Mouse (Mus musculus): ENCODE measurements around the gene Stk24. TPM values are rescaled to one million over a fixed set of nuclear protein-coding genes. Genes with fewer than 3 reads are reported as not detected.

Gene Stk24
- polyA plus RNA-seq, 1 experiment from 2014 or later: 52.9 TPM

- H3K4me2 ChIP-seq: no peak overlapping the region
- H3K9me3 ChIP-seq (replicated peaks): no peaks in the 10 kb centered on the region
- WGBS: 76% methylated on average over 3 of the region's 3 CpGs
- no peaks in the 10 kb centered on the region; the same call in 1 of the 2 replicates for H3K4me1 ChIP-seq (replicated peaks)
- no peaks in the 10 kb centered on the region for H3K27me3 ChIP-seq (replicated peaks)
- H3K27ac ChIP-seq (ENCODE audit: poor library complexity, severe bottlenecking): no peak overlapping the region
- no peak overlapping the region for H3K4me3 ChIP-seq
- no peak overlapping the region for H3K9ac ChIP-seq
- no peak for ATAC-seq (ENCODE audit: insufficient number of reproducible peaks, low FRiP score)
- H3K36me3 ChIP-seq: no peaks in the 10 kb centered on the region
These were observed 29.1 kb upstream of the Stk24 start for GRCm38 (mm10) chr14:121408944-121409343.

- Histone ChIP-seq H3K36me3 (no peaks in the 10 kb centered on the region), H3K4me1 (replicated peaks) (no peaks in the 10 kb centered on the region; the same call in 1 of the 2 replicates), H3K4me2 (no peak overlapping the region), H3K9me3 (replicated peaks) (no peaks in the 10 kb centered on the region), H3K27me3 (replicated peaks) (no peaks in the 10 kb centered on the region), H3K4me3 (no peak overlapping the region), H3K27ac (ENCODE audit: poor library complexity, severe bottlenecking) (no peak overlapping the region), H3K9ac (no peak overlapping the region)
- ATAC-seq (ENCODE audit: insufficient number of reproducible peaks, low FRiP score): no peak
- 88% methylated on average over 7 of the region's 7 CpGs for WGBS
These were observed 27.1 kb upstream of the Stk24 start for GRCm38 (mm10) chr14:121406943-121407342.

- H3K27ac ChIP-seq (ENCODE audit: poor library complexity, severe bottlenecking): no peak overlapping the region
- H3K9ac ChIP-seq: no peak overlapping the region
- no peaks in the 10 kb centered on the region for H3K27me3 ChIP-seq (replicated peaks)
- H3K4me1 ChIP-seq (replicated peaks): no peaks in the 10 kb centered on the region; the same call in 1 of the 2 replicates
- peak overlapping the region; percentile 27; the same call in 1 of the 2 replicates for H3K4me3 ChIP-seq
- H3K9me3 ChIP-seq (replicated peaks): no peaks in the 10 kb centered on the region
- peak overlapping the region; percentile 62 for H3K4me2 ChIP-seq
- 0 out of 2 replicates have a peak, but pooled peaks have one; percentile 11 for ATAC-seq (ENCODE audit: insufficient number of reproducible peaks, low FRiP score)
- 37% methylated on average over 15 of the region's 15 CpGs for WGBS
- H3K36me3 ChIP-seq: no peaks in the 10 kb centered on the region
These were observed 25.7 kb upstream of the Stk24 start for GRCm38 (mm10) chr14:121405546-121405945.

- Histone ChIP-seq H3K9me3 (replicated peaks) (no peaks in the 10 kb centered on the region), H3K36me3 (no peaks in the 10 kb centered on the region), H3K4me2 (peak overlapping the region; percentile 62), H3K9ac (no peak overlapping the region), H3K4me1 (replicated peaks) (no peaks in the 10 kb centered on the region; the same call in 1 of the 2 replicates), H3K27ac (ENCODE audit: poor library complexity, severe bottlenecking) (no peak overlapping the region), H3K4me3 (peak overlapping the region; percentile 27; the same call in 1 of the 2 replicates), H3K27me3 (replicated peaks) (no peaks in the 10 kb centered on the region)
- ATAC-seq (ENCODE audit: insufficient number of reproducible peaks, low FRiP score): no peak
- WGBS: 46% methylated on average over 13 of the region's 13 CpGs
These were observed 25.3 kb upstream of the Stk24 start for GRCm38 (mm10) chr14:121405120-121405519.

- WGBS: 79% methylated on average over 6 of the region's 6 CpGs
- H3K27me3 ChIP-seq (replicated peaks): no peaks in the 10 kb centered on the region
- no peaks in the 10 kb centered on the region for H3K36me3 ChIP-seq
- no peak overlapping the region for H3K9ac ChIP-seq
- no peaks in the 10 kb centered on the region for H3K4me1 ChIP-seq (replicated peaks)
- no peak overlapping the region for H3K27ac ChIP-seq (ENCODE audit: poor library complexity, severe bottlenecking)
- H3K4me3 ChIP-seq: no peak overlapping the region
- no peak for ATAC-seq (ENCODE audit: insufficient number of reproducible peaks, low FRiP score)
- no peak overlapping the region for H3K4me2 ChIP-seq
- 0 out of 2 replicates have a peak, but pooled peaks cover 2% of the 10 kb centered on the region for H3K9me3 ChIP-seq (replicated peaks)
These were observed 19.9 kb upstream of the Stk24 start for GRCm38 (mm10) chr14:121399676-121400075.

- Histone ChIP-seq H3K9me3 (replicated peaks) (0 out of 2 replicates have a peak, but pooled peaks cover 2% of the 10 kb centered on the region), H3K36me3 (no peaks in the 10 kb centered on the region), H3K27me3 (replicated peaks) (no peaks in the 10 kb centered on the region), H3K9ac (no peak overlapping the region), H3K4me1 (replicated peaks) (no peaks in the 10 kb centered on the region), H3K4me2 (no peak overlapping the region), H3K4me3 (no peak overlapping the region), H3K27ac (ENCODE audit: poor library complexity, severe bottlenecking) (no peak overlapping the region)
- 52% methylated on average over 1 of the region's 1 CpGs for WGBS
- no peak for ATAC-seq (ENCODE audit: insufficient number of reproducible peaks, low FRiP score)
These were observed 17.7 kb upstream of the Stk24 start for GRCm38 (mm10) chr14:121397471-121397870.

GRCm38 (mm10) chr14:121395125-121395524 is 15.3 kb upstream of the Stk24 start:
- Histone ChIP-seq H3K27ac (ENCODE audit: poor library complexity, severe bottlenecking) (no peak overlapping the region), H3K27me3 (replicated peaks) (no peaks in the 10 kb centered on the region), H3K4me1 (replicated peaks) (no peaks in the 10 kb centered on the region), H3K4me2 (no peak overlapping the region), H3K9ac (no peak overlapping the region), H3K36me3 (no peaks in the 10 kb centered on the region), H3K4me3 (no peak overlapping the region), H3K9me3 (replicated peaks) (0 out of 2 replicates have a peak, but pooled peaks cover 2% of the 10 kb centered on the region)
- ATAC-seq (ENCODE audit: insufficient number of reproducible peaks, low FRiP score): no peak
- 81% methylated on average over 4 of the region's 4 CpGs for WGBS

GRCm38 (mm10) chr14:121391927-121392326 is 12.1 kb upstream of the Stk24 start:
- Histone ChIP-seq H3K36me3 (no peaks in the 10 kb centered on the region), H3K4me3 (no peak overlapping the region), H3K4me2 (no peak overlapping the region), H3K9ac (no peak overlapping the region), H3K27me3 (replicated peaks) (no peaks in the 10 kb centered on the region), H3K9me3 (replicated peaks) (no peaks in the 10 kb centered on the region), H3K27ac (ENCODE audit: poor library complexity, severe bottlenecking) (no peak overlapping the region), H3K4me1 (replicated peaks) (peaks cover 5% of the 10 kb centered on the region; the same call in 1 of the 2 replicates)
- no peak for ATAC-seq (ENCODE audit: insufficient number of reproducible peaks, low FRiP score)
- 77% methylated on average over 5 of the region's 5 CpGs for WGBS

GRCm38 (mm10) chr14:121387760-121388159 is 7.9 kb upstream of the Stk24 start:
- WGBS: 44% methylated on average over 1 of the region's 1 CpGs
- no peaks in the 10 kb centered on the region for H3K36me3 ChIP-seq
- H3K4me1 ChIP-seq (replicated peaks): peaks cover 20% of the 10 kb centered on the region
- H3K27me3 ChIP-seq (replicated peaks): no peaks in the 10 kb centered on the region
- H3K27ac ChIP-seq (ENCODE audit: poor library complexity, severe bottlenecking): no peak overlapping the region
- H3K4me2 ChIP-seq: no peak overlapping the region
- no peak for ATAC-seq (ENCODE audit: insufficient number of reproducible peaks, low FRiP score)
- no peaks in the 10 kb centered on the region for H3K9me3 ChIP-seq (replicated peaks)
- H3K9ac ChIP-seq: no peak overlapping the region
- no peak overlapping the region for H3K4me3 ChIP-seq

GRCm38 (mm10) chr14:121385440-121385839 is 5.6 kb upstream of the Stk24 start:
- H3K36me3 ChIP-seq: no peaks in the 10 kb centered on the region
- no peaks in the 10 kb centered on the region for H3K27me3 ChIP-seq (replicated peaks)
- H3K4me1 ChIP-seq (replicated peaks): peaks cover 20% of the 10 kb centered on the region
- no peak for ATAC-seq (ENCODE audit: insufficient number of reproducible peaks, low FRiP score)
- WGBS: 76% methylated on average over 8 of the region's 8 CpGs
- H3K4me3 ChIP-seq: no peak overlapping the region
- no peaks in the 10 kb centered on the region for H3K9me3 ChIP-seq (replicated peaks)
- no peak overlapping the region for H3K27ac ChIP-seq (ENCODE audit: poor library complexity, severe bottlenecking)
- no peak overlapping the region for H3K4me2 ChIP-seq
- H3K9ac ChIP-seq: no peak overlapping the region

DNA sequence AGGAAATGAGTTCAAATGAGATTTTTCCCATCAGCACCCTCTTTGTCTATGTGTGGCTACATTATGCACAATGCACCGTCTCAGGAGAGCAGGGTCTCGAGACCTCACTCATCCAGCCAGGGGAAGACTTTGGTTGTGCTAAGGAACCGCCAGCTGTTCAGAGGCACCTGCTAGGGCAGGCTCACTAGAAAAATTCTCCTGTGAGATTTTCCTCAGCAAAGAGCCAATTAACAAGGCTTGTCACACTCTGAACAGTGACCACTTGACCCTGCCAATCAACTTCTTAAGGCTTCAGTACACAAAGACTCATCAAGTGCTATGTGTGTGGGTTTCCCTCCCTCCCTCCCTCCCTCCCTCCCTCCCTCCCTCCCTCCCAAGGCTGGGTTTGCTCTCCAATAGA is 4.0 kb upstream of the Stk24 start:
- no peak overlapping the region for H3K27ac ChIP-seq (ENCODE audit: poor library complexity, severe bottlenecking)
- no peak for ATAC-seq (ENCODE audit: insufficient number of reproducible peaks, low FRiP score)
- no peaks in the 10 kb centered on the region for H3K36me3 ChIP-seq
- peaks cover 26% of the 10 kb centered on the region for H3K4me1 ChIP-seq (replicated peaks)
- no peaks in the 10 kb centered on the region for H3K9me3 ChIP-seq (replicated peaks)
- 55% methylated on average over 3 of the region's 3 CpGs for WGBS
- no peak overlapping the region for H3K4me2 ChIP-seq
- no peak overlapping the region for H3K9ac ChIP-seq
- H3K4me3 ChIP-seq: no peak overlapping the region
- no peaks in the 10 kb centered on the region for H3K27me3 ChIP-seq (replicated peaks)

Measured in heart, embryonic 12.5 days (tissue).